In genomic region chr16:30602684-30603530, GRCm38 (mm10) we compare ENCODE assay signal across 8 mouse cellular contexts. TPM values are rescaled to one million over a fixed set of nuclear protein-coding genes. Genes with fewer than 3 reads are reported as not detected.
DNase-seq lines count a peak whose midpoint lies in the region; ATAC-seq lines count a peak whose summit lies in the region.

No protein-coding gene starts in this region.

- no peak for ATAC-seq in kidney, embryonic 15.5 days (replicated peaks; ENCODE audit: low FRiP score)
- ATAC-seq in embryonic facial prominence, embryonic 11.5 days (replicated peaks; ENCODE audit: insufficient number of reproducible peaks, low FRiP score, low TSS enrichment, low read depth), result no peak
- ATAC-seq in neural tube, embryonic 11.5 days (ENCODE audit: insufficient read depth, low FRiP score, low TSS enrichment), result no peak
- ATAC-seq in inflammation-experienced regulatory T-cells, adult 6 months, result no peak

- H3K4me2 ChIP-seq in kidney, embryonic 15.5 days, result peak overlapping the region; percentile 80
- peak overlapping the region; percentile 27 for H3K4me2 ChIP-seq in embryonic facial prominence, embryonic 11.5 days (ENCODE audit: low read depth, low read length)
- H3K4me2 ChIP-seq in neural tube, embryonic 11.5 days (ENCODE audit: low read depth), result peak overlapping the region; percentile 20

- no peaks in the 10 kb centered on the region for H3K36me3 ChIP-seq in kidney, embryonic 15.5 days
- no peaks in the 10 kb centered on the region for H3K36me3 ChIP-seq in embryonic facial prominence, embryonic 11.5 days (replicated peaks; ENCODE audit: control insufficient read depth, insufficient read depth, low read depth, low read length)
- H3K36me3 ChIP-seq in limb, embryonic 10.5 days, result no peaks in the 10 kb centered on the region; the same call in 1 of the 2 replicates
- H3K36me3 ChIP-seq in neural tube, embryonic 11.5 days (ENCODE audit: control insufficient read depth, insufficient read depth, low read length), result no peaks in the 10 kb centered on the region

- peak overlapping the region; percentile 49 for H3K27ac ChIP-seq in kidney, embryonic 15.5 days
- H3K27ac ChIP-seq in embryonic facial prominence, embryonic 11.5 days (replicated peaks; ENCODE audit: low read depth, low read length), result peak overlapping the region; percentile 22; the same call in 1 of the 2 replicates
- H3K27ac ChIP-seq in limb, embryonic 10.5 days, result peak overlapping the region; percentile 86
- no peak overlapping the region for H3K27ac ChIP-seq in neural tube, embryonic 11.5 days (ENCODE audit: low read depth, low read length)

- 30% methylated on average over 18 of the region's 18 CpGs for WGBS in kidney, embryonic 15.5 days
- WGBS in embryonic facial prominence, embryonic 11.5 days, result 17% methylated on average over 18 of the region's 18 CpGs
- 24% methylated on average over 18 of the region's 18 CpGs for WGBS in limb, embryonic 10.5 days
- WGBS in neural tube, embryonic 11.5 days, result 19% methylated on average over 18 of the region's 18 CpGs

- peaks cover 20% of the 10 kb centered on the region for H3K27me3 ChIP-seq in kidney, embryonic 15.5 days
- H3K27me3 ChIP-seq in embryonic facial prominence, embryonic 11.5 days (ENCODE audit: control insufficient read depth, insufficient read depth, low read length), result peaks cover 3% of the 10 kb centered on the region
- H3K27me3 ChIP-seq in limb, embryonic 10.5 days (ENCODE audit: low read depth, poor library complexity, severe bottlenecking), result peaks cover 16% of the 10 kb centered on the region; the same call in 1 of the 2 replicates
- peaks cover 6% of the 10 kb centered on the region; the same call in 1 of the 2 replicates for H3K27me3 ChIP-seq in neural tube, embryonic 11.5 days (ENCODE audit: control insufficient read depth, insufficient read depth, low read length)

- no peaks in the 10 kb centered on the region for H3K9me3 ChIP-seq in kidney, embryonic 15.5 days (replicated peaks)
- no peaks in the 10 kb centered on the region for H3K9me3 ChIP-seq in embryonic facial prominence, embryonic 11.5 days (replicated peaks; ENCODE audit: control insufficient read depth, low read length)
- no peaks in the 10 kb centered on the region for H3K9me3 ChIP-seq in limb, embryonic 10.5 days (replicated peaks)
- H3K9me3 ChIP-seq in neural tube, embryonic 11.5 days (ENCODE audit: control insufficient read depth, low read length), result no peaks in the 10 kb centered on the region

- H3K4me3 ChIP-seq in kidney, embryonic 15.5 days (replicated peaks), result peak overlapping the region; percentile 71; the same call in 1 of the 2 replicates
- H3K4me3 ChIP-seq in embryonic facial prominence, embryonic 11.5 days (ENCODE audit: low read depth, low read length), result 0 out of 2 replicates have a peak overlapping the region, but pooled peaks have one; percentile 3
- peak overlapping the region; percentile 69; the same call in 1 of the 2 replicates for H3K4me3 ChIP-seq in limb, embryonic 10.5 days
- H3K4me3 ChIP-seq in neural tube, embryonic 11.5 days (ENCODE audit: low read depth, low read length), result no peak overlapping the region

- no peak for DNase-seq in kidney, postnatal 25 days
- DNase-seq in embryonic facial prominence, embryonic 11.5 days (ENCODE audit: low spot score), result peak; percentile 68
- DNase-seq in limb, embryonic 10.5 days (ENCODE audit: low spot score), result peak; percentile 66
- peak; percentile 24 for DNase-seq in neural tube, embryonic 11.5 days (ENCODE audit: low spot score)
- no peak for DNase-seq in c-Kit-positive CD71-positive TER-119-positive erythroid progenitor cells, embryonic 14.5 days (ENCODE audit: low spot score)
- DNase-seq in spleen, postnatal 10 days (ENCODE audit: low spot score in 2 of 2), result no peak

- H3K4me1 ChIP-seq in kidney, embryonic 15.5 days, result peaks cover 64% of the 10 kb centered on the region
- peaks cover 15% of the 10 kb centered on the region for H3K4me1 ChIP-seq in embryonic facial prominence, embryonic 11.5 days (ENCODE audit: control insufficient read depth, insufficient read depth, low read length)
- H3K4me1 ChIP-seq in limb, embryonic 10.5 days, result peaks cover 76% of the 10 kb centered on the region
- H3K4me1 ChIP-seq in neural tube, embryonic 11.5 days (ENCODE audit: control insufficient read depth, insufficient read depth, low read length), result peaks cover 15% of the 10 kb centered on the region

- no peak overlapping the region for H3K9ac ChIP-seq in kidney, embryonic 15.5 days
- no peak overlapping the region; the same call in 1 of the 2 replicates for H3K9ac ChIP-seq in embryonic facial prominence, embryonic 11.5 days (replicated peaks; ENCODE audit: low read length)
- no peak overlapping the region; the same call in 1 of the 2 replicates for H3K9ac ChIP-seq in neural tube, embryonic 11.5 days (ENCODE audit: low read length)

RNA-seq across cellular contexts. Expression of gene Fam43a, which starts 3.4 kb away (rescaled TPM):
- polyA plus RNA-seq in kidney, embryonic 15.5 days (2015; fragmentation: Nextera tagmentation; extraction: Ambion mirVana), result 22.5 and 25.1 TPM in 2 replicates
- 10.4 and 10.9 TPM in 2 replicates for polyA plus RNA-seq in embryonic facial prominence, embryonic 11.5 days (2014; fragmentation: Nextera tagmentation; extraction: Ambion mirVana)
- polyA plus RNA-seq in limb, embryonic 10.5 days (2016; fragmentation: Nextera tagmentation; extraction: Ambion mirVana), result 11.0 and 16.9 TPM in 2 replicates
- polyA plus RNA-seq in neural tube, embryonic 11.5 days (2014; fragmentation: Nextera tagmentation; extraction: Ambion mirVana), result 8.5 and 10.3 TPM in 2 replicates
- polyA plus RNA-seq in inflammation-experienced regulatory T-cells, adult 6 months (2017; shearing (Covaris generic)), result under 1 TPM; 0.50 to 0.88 (median 0.71) TPM

RNA-seq across cellular contexts. Expression of gene Lsg1, which starts 15.5 kb away (rescaled TPM):
- 69.4 and 73.0 TPM in 2 replicates for polyA plus RNA-seq in kidney, embryonic 15.5 days (2015; fragmentation: Nextera tagmentation; extraction: Ambion mirVana)
- polyA plus RNA-seq in embryonic facial prominence, embryonic 11.5 days (2014; fragmentation: Nextera tagmentation; extraction: Ambion mirVana), result 78.0 and 87.0 TPM in 2 replicates
- polyA plus RNA-seq in limb, embryonic 10.5 days (2016; fragmentation: Nextera tagmentation; extraction: Ambion mirVana), result 84.5 and 88.0 TPM in 2 replicates
- polyA plus RNA-seq in neural tube, embryonic 11.5 days (2014; fragmentation: Nextera tagmentation; extraction: Ambion mirVana), result 79.4 and 83.2 TPM in 2 replicates
- polyA plus RNA-seq in inflammation-experienced regulatory T-cells, adult 6 months (2017; shearing (Covaris generic)), result 10 to 100 TPM; 59.3 to 77.4 (median 74.7) TPM

RNA-seq across cellular contexts. Expression of gene Tmem44, which starts 52.3 kb away (rescaled TPM):
- polyA plus RNA-seq in kidney, embryonic 15.5 days (2015; fragmentation: Nextera tagmentation; extraction: Ambion mirVana), result 15.0 and 18.6 TPM in 2 replicates
- polyA plus RNA-seq in embryonic facial prominence, embryonic 11.5 days (2014; fragmentation: Nextera tagmentation; extraction: Ambion mirVana), result 24.3 and 24.7 TPM in 2 replicates
- 18.9 and 21.6 TPM in 2 replicates for polyA plus RNA-seq in limb, embryonic 10.5 days (2016; fragmentation: Nextera tagmentation; extraction: Ambion mirVana)
- polyA plus RNA-seq in neural tube, embryonic 11.5 days (2014; fragmentation: Nextera tagmentation; extraction: Ambion mirVana), result 32.8 and 34.9 TPM in 2 replicates
- polyA plus RNA-seq in inflammation-experienced regulatory T-cells, adult 6 months (2017; shearing (Covaris generic)), result under 1 TPM; 0.17 to 0.81 (median 0.70) TPM

Comparison
In these comparisons a context has a peak if more than half of its experiments do, and no peak if none do; other contexts are left out.
1. H3K4me2 ChIP-seq: peak in every context shown above with its lines; median percentile 80 in kidney, embryonic 15.5 days; 27 in embryonic facial prominence, embryonic 11.5 days; 20 in neural tube, embryonic 11.5 days.
2. DNase-seq: peak in embryonic facial prominence, embryonic 11.5 days (single experiment), limb, embryonic 10.5 days (single experiment) and neural tube, embryonic 11.5 days (single experiment); none in kidney, postnatal 25 days (0 of 2), c-Kit-positive CD71-positive TER-119-positive erythroid progenitor cells, embryonic 14.5 days (single experiment) and spleen, postnatal 10 days (0 of 2).